Mouse (Mus musculus): ENCODE measurements around the gene Slc5a5. TPM values are rescaled to one million over a fixed set of nuclear protein-coding genes. Genes with fewer than 3 reads are reported as not detected.

Slc5a5 gene
- total and polyA plus RNA-seq, 3 experiments = 0.04 to 0.26 (median 0.16) TPM

DNA sequence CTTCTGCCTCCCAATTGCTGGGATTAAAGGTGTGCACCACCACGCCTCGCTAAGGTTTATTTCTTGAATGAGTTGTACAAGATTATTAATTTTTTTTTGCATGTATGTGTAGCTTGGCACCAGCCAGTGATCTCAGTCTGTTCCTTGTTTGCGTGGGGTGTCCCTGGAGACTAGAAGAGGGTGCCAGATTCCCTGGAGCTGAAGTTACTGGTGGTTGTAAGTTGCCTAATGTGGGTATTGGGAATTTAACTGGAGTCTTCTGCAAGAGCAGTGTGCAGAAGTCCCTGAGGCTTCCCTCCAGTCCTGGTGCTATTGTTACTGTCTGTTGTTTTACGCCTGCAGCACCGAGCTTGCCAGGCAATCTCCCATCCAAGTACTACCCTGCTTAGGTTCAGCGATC lies 44.6 kb upstream of the Slc5a5 start:
- Histone ChIP-seq H3K4me2 (ENCODE audit: insufficient read depth, low read depth, poor library complexity, severe bottlenecking) (no peak overlapping the region), H3K79me2 (replicated peaks; ENCODE audit: control insufficient read depth, extremely low read depth, insufficient read depth, poor library complexity, severe bottlenecking) (no peaks in the 10 kb centered on the region), H3K27ac (ENCODE audit: insufficient read depth, low read depth) (no peak overlapping the region), H3K9me3 (replicated peaks; ENCODE audit: low read length) (no peaks in the 10 kb centered on the region), H3K4me3 (replicated peaks in 1 of 3; ENCODE audit: low read depth in 2 of 3, low read length in 2 of 3, poor library complexity in 1 of 3) (no peak overlapping the region), H3K4me1 (ENCODE audit: control insufficient read depth in 1 of 2, insufficient read depth in 2 of 2) (no peaks in the 10 kb centered on the region), H3K36me3 (replicated peaks in 1 of 2; ENCODE audit: control insufficient read depth in 1 of 2, insufficient read depth in 1 of 2, low read length in 1 of 2) (no peaks in the 10 kb centered on the region), H3K27me3 (replicated peaks) (peaks cover 40% of the 10 kb centered on the region), H3K9ac (ENCODE audit: insufficient read depth, low read depth) (no peak overlapping the region)
- TF ChIP-seq JUN (IDR thresholded peaks at IDR 0.05; ENCODE audit: insufficient read depth, low read depth, low read length) = no peak
- no peak for TF ChIP-seq POLR2AphosphoS2 (IDR thresholded peaks at IDR 0.05; ENCODE audit: low read depth, low read length)
- in situ Hi-C loops (cut with MboI; ENCODE audit: low pct_ligation_motif_present, low pct_unique_long_range_greater_than_20kb, low sequenced_read_pairs) (no loop called here), dilution Hi-C loops (cut with MboI; ENCODE audit: extremely low pct_ligation_motif_present, extremely low pct_unique_long_range_greater_than_20kb, low sequenced_read_pairs) (no loop called here)
- DNase-seq (ENCODE audit: extremely low read depth) = no peak

DNA sequence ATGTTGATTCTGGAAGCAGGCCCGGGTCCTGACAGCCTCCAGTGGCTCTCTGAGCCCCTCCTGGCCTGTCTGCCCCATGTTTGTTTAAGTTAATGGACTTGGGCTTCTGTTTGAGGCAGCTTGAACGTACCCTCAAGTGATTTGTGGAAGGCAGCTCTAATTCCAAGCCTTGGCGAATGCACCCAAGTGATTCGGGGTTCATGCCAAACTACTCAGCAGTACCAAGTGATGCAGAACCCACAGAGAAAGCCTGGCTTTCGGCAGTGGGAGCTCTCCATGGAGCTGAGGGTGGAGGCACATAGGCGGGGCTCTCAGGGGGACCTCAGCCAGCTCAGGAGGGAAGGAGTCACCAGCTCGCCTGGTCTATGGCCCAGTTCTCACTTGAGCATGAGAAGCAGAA lies 42.2 kb upstream of the Slc5a5 start:
- Histone ChIP-seq H3K79me2 (replicated peaks; ENCODE audit: control insufficient read depth, extremely low read depth, insufficient read depth, poor library complexity, severe bottlenecking) (no peaks in the 10 kb centered on the region), H3K27ac (ENCODE audit: insufficient read depth, low read depth) (no peak overlapping the region), H3K9me3 (replicated peaks; ENCODE audit: low read length) (no peaks in the 10 kb centered on the region), H3K4me3 (replicated peaks in 1 of 3; ENCODE audit: low read depth in 2 of 3, low read length in 2 of 3, poor library complexity in 1 of 3) (no peak overlapping the region), H3K36me3 (replicated peaks in 1 of 2; ENCODE audit: control insufficient read depth in 1 of 2, insufficient read depth in 1 of 2, low read length in 1 of 2) (no peaks in the 10 kb centered on the region), H3K27me3 (replicated peaks) (peaks cover 25% of the 10 kb centered on the region), H3K9ac (ENCODE audit: insufficient read depth, low read depth) (no peak overlapping the region), H3K4me2 (ENCODE audit: insufficient read depth, low read depth, poor library complexity, severe bottlenecking) (no peak overlapping the region), H3K4me1 (ENCODE audit: control insufficient read depth in 1 of 2, insufficient read depth in 2 of 2) (no peaks in the 10 kb centered on the region)
- TF ChIP-seq MAFK (IDR thresholded peaks at IDR 0.05; ENCODE audit: insufficient replicate concordance, low read length) (no peak), USF2 (conservative IDR thresholded peaks at IDR 0.05; ENCODE audit: low read depth, low read length) (no peak), NELFE (IDR thresholded peaks at IDR 0.05; ENCODE audit: low read depth, low read length) (no peak), BHLHE40 (IDR thresholded peaks at IDR 0.05; ENCODE audit: low read depth, low read length) (no peak), MEF2A (IDR thresholded peaks at IDR 0.05; ENCODE audit: borderline replicate concordance, low read depth, low read length) (no peak), SMC3 (IDR thresholded peaks at IDR 0.05; ENCODE audit: low read depth, low read length) (no peak), ZNF384 (IDR thresholded peaks at IDR 0.05; ENCODE audit: low read depth, low read length) (no peak)
- in situ Hi-C loops (cut with MboI; ENCODE audit: low pct_ligation_motif_present, low pct_unique_long_range_greater_than_20kb, low sequenced_read_pairs) (no loop called here), dilution Hi-C loops (cut with MboI; ENCODE audit: extremely low pct_ligation_motif_present, extremely low pct_unique_long_range_greater_than_20kb, low sequenced_read_pairs) (no loop called here)
- no peak for DNase-seq (ENCODE audit: extremely low read depth)

DNA sequence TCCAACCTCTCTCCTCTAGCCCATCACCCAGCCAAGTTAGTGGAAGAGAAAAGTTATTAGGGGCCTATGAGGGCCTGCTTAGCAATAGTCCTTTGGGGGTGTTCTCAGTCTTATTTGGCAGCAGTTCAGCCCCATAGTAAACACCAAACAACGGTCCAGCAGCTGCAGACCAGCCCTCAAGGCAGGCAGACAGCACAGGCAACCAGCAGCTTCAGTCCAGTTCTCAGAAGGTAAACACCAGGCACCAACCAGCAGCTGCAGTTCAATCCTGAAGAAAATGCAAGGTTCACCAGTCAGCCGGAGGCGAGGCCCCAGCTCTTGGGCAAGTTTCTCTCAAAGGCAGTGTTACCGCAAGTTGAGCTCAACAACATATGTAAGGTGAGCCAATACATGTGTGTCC lies 40.5 kb upstream of the Slc5a5 start:
- in situ Hi-C loops (cut with MboI; ENCODE audit: low pct_ligation_motif_present, low pct_unique_long_range_greater_than_20kb, low sequenced_read_pairs) (no loop called here), dilution Hi-C loops (cut with MboI; ENCODE audit: extremely low pct_ligation_motif_present, extremely low pct_unique_long_range_greater_than_20kb, low sequenced_read_pairs) (no loop called here)
- no peaks in the 10 kb centered on the region for H3K4me1 ChIP-seq (ENCODE audit: control insufficient read depth in 1 of 2, insufficient read depth in 2 of 2)
- TF ChIP-seq CTCF (conservative IDR thresholded peaks at IDR 0.05 in 1 of 2, IDR thresholded peaks at IDR 0.05 in 1 of 2; ENCODE audit: low read depth in 2 of 2, low read length in 2 of 2) = no peak
- TF ChIP-seq MAZ (IDR thresholded peaks at IDR 0.05; ENCODE audit: low read depth, low read length) = no peak
- TF ChIP-seq ZKSCAN1 (IDR thresholded peaks at IDR 0.05; ENCODE audit: borderline replicate concordance, low read depth, low read length) = no peak
- no peak for TF ChIP-seq TCF12 (IDR thresholded peaks at IDR 0.05; ENCODE audit: low read depth, low read length)
- no peak for TF ChIP-seq KAT2A (IDR thresholded peaks at IDR 0.05; ENCODE audit: insufficient replicate concordance, low read length)
- TF ChIP-seq GABPA (IDR thresholded peaks at IDR 0.05; ENCODE audit: insufficient replicate concordance, low read depth, low read length) = no peak
- TF ChIP-seq SMC3 (IDR thresholded peaks at IDR 0.05; ENCODE audit: low read depth, low read length) = no peak
- TF ChIP-seq MYC (IDR thresholded peaks at IDR 0.05; ENCODE audit: low read depth, low read length) = no peak
- TF ChIP-seq NRF1 (IDR thresholded peaks at IDR 0.05; ENCODE audit: low read depth, low read length) = no peak
- TF ChIP-seq ZMIZ1 (IDR thresholded peaks at IDR 0.05; ENCODE audit: low read depth, low read length) = no peak
- TF ChIP-seq RCOR1 (conservative IDR thresholded peaks at IDR 0.05; ENCODE audit: low read depth, low read length) = no peak
- no peak for TF ChIP-seq HCFC1 (IDR thresholded peaks at IDR 0.05; ENCODE audit: low read depth, low read length)
- TF ChIP-seq USF1 (IDR thresholded peaks at IDR 0.05; ENCODE audit: low read depth, low read length) = no peak
- TF ChIP-seq ELF1 (IDR thresholded peaks at IDR 0.05; ENCODE audit: low read depth, low read length) = no peak
- no peak for TF ChIP-seq CHD1 (IDR thresholded peaks at IDR 0.05; ENCODE audit: low read depth, low read length)
- TF ChIP-seq CHD2 (IDR thresholded peaks at IDR 0.05; ENCODE audit: low read length) = no peak
- TF ChIP-seq MEF2A (IDR thresholded peaks at IDR 0.05; ENCODE audit: borderline replicate concordance, low read depth, low read length) = no peak
- TF ChIP-seq POLR2AphosphoS2 (IDR thresholded peaks at IDR 0.05; ENCODE audit: low read depth, low read length) = no peak
- no peak overlapping the region for H3K4me2 ChIP-seq (ENCODE audit: insufficient read depth, low read depth, poor library complexity, severe bottlenecking)
- H3K9ac ChIP-seq (ENCODE audit: insufficient read depth, low read depth) = no peak overlapping the region
- DNase-seq (ENCODE audit: extremely low read depth) = no peak
- no peaks in the 10 kb centered on the region for H3K9me3 ChIP-seq (replicated peaks; ENCODE audit: low read length)
- no peak overlapping the region for H3K4me3 ChIP-seq (replicated peaks in 1 of 3; ENCODE audit: low read depth in 2 of 3, low read length in 2 of 3, poor library complexity in 1 of 3)
- no peaks in the 10 kb centered on the region for H3K36me3 ChIP-seq (replicated peaks in 1 of 2; ENCODE audit: control insufficient read depth in 1 of 2, insufficient read depth in 1 of 2, low read length in 1 of 2)
- H3K27me3 ChIP-seq (replicated peaks) = peaks cover 21% of the 10 kb centered on the region
- H3K27ac ChIP-seq (ENCODE audit: insufficient read depth, low read depth) = no peak overlapping the region
- no peaks in the 10 kb centered on the region for H3K79me2 ChIP-seq (replicated peaks; ENCODE audit: control insufficient read depth, extremely low read depth, insufficient read depth, poor library complexity, severe bottlenecking)
